Mouse (Mus musculus) bone marrow, adult 2 months (tissue): ENCODE measurements around the gene 4833439L19Rik.

Experiments
- CTCF ChIP-seq: fragments of 200-500 bp; IDR thresholded peaks from 2 replicates; pipeline ENCODE4 v1.5.1; 2011; ENCODE audit warnings: low read length, control low read depth; ENCODE audit not compliant: control insufficient read depth, insufficient read depth
- POLR2A ChIP-seq: fragments of 200-500 bp; IDR thresholded peaks from 2 replicates; pipeline ENCODE4 v1.6.1; 2011; ENCODE audit warnings: low read depth, mild to moderate bottlenecking, control low read depth, low read length, borderline replicate concordance; ENCODE audit not compliant: control insufficient read depth

DNA sequence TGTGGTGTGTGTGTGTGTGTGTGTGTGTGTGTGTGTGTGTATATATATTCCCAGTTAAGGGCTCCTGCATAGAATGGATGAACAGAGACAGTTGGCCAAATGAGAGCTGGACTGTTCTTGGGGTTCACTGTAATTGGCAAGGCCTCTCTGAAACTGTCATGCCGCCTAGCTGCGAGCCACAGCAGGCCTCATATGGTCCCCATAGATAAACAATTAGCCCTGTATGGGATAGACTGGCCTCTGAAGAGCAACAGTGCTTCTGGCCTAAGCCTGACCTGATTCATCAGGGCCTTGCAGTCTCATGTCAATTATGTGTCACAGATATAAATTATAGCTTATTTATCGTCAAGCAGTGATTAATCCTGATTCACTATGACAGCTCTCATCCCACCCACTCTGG is 42.8 kb upstream of the 4833439L19Rik start:
- TF ChIP-seq POLR2A (no peak), CTCF (no peak)
